Mouse (Mus musculus) gonadal fat pad, adult 2 months (tissue): ENCODE measurements around the gene BC051142. TPM values are rescaled to one million over a fixed set of nuclear protein-coding genes. Genes with fewer than 3 reads are reported as not detected.

Experiments used
- DNase-seq: peaks from one replicate; pipeline ENCODE4 v3.0.0-alpha.2; 2012; ENCODE audit warnings: low read depth
- polyA plus RNA-seq: library from polyadenylated mRNA; depleted of rRNA; stranded (reverse); fragments of >200 nt; gene quantifications from 2 replicates; pipeline ENCODE4 v1.2.3, GENCODE M21; 2012; rRNA removed

The BC051142 gene
- polyA plus RNA-seq: 3.0 and 3.2 TPM in 2 replicates

GRCm38 (mm10) chr17:34398711-34399393 is at the start of gene BC051142:
Gene BC051142 (plus strand): TSS chr17:34398820.
- no peak for DNase-seq

DNA sequence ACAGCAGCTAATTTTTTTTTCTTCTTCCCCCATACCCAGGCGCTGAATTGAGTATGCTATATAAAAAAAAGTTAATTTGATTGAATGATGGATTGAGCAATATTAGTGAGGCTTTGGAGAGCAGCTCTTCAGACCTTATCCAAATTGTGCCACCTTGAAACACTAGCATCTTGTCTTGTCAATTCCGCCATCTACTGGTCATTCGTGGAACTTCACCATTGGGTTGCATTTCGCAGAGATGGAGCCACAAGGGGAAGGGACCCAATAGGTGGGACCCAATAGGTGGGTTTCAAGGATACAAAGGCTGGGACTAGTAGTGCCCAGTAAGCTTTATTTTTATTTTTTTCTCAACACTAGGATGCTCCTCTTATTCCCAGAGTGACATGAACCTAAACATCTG is 49.2 kb upstream of the BC051142 start:
- no peak for DNase-seq

DNA sequence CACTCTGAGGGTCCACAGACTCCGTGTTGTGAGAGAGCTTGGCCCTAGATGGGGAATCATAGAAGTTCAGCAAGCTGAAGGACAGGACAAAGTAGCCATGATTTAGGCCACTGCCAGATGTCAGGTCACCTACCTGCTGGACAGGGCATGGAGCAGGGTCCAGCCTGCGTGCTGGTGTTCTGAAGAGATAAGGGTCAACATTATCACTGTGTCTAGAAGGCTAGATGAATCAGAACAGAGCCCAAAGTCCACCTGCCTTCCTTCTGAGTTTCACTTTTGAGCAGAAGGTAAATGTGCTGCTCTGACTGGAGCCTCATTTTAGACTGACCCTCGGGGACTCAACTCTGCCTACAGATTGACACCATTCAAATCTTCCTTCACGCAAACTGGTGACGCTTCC is 44.1 kb upstream of the BC051142 start, which contains the start of gene Btnl2:
TSS of gene Btnl2 (plus strand) at position 284 of the 400 bp plus-strand sequence.
- no peak for DNase-seq

DNA sequence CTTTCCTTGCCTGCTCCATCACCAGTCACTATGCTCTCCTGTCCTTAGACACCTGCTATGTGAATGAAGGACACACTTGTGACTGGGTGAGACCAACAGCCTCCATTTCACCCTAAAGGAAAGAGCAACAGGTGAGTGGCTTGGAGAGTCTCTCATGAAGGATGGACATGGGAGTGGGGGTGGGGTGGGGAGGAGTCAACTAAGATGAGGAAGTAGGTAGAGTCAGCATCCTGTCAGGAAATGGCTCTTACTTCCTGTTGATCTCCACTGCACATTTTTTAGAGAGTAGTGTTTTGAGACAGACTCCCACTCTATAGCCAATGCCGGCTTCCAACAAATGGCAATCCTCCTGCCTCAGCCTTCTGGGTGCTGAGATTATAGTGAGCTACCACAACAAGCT is 43.7 kb upstream of the BC051142 start:
- DNase-seq: no peak

GRCm38 (mm10) chr17:34362954-34363546 is 35.6 kb upstream of the BC051142 start:
- no peak for DNase-seq

DNA sequence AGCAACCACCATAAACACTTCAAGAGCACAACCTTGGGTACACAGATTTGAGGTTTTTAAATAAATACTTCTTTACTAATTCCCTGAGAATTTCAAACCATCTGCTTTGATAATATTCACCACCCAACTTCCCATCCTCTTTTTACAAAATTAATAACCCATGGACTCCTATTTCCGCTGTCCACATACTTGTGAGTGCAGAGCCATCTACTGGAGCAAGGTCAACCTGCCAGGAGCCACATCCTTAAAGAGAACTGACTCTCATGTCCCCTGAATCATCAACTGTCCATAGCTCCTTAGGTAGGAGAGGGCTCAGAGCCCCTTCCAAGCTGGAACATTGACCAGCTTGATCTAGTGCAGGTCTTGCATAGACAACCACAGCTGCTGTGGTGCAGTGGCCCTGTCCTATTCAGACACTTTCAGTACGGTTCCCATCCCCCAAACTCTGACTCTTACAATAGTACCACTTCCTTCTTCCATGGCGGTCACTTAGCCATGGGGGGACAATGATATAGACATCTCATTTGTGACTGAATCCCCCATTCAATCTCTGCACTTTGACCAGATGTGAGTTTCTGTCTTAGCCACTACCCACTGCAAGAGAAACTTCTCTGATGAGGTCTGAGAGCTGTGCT is 34.8 kb upstream of the BC051142 start:
- DNase-seq: no peak

DNA sequence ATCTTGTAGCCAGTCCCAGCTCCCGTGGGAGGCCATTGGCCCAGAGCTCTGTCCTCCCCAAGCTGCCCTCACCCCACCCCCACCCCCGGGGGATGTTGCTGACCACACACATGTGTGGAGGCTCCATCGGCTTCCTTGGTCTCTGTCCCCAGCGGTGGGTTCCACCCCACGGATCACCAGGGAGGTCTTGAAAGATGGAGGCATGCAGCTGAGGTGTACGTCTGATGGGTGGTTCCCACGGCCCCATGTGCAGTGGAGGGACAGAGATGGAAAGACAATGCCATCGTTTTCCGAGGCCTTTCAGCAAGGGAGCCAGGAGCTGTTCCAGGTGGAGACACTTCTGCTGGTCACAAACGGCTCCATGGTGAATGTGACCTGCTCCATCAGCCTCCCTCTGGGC is 33.6 kb upstream of the BC051142 start:
- DNase-seq: no peak

DNA sequence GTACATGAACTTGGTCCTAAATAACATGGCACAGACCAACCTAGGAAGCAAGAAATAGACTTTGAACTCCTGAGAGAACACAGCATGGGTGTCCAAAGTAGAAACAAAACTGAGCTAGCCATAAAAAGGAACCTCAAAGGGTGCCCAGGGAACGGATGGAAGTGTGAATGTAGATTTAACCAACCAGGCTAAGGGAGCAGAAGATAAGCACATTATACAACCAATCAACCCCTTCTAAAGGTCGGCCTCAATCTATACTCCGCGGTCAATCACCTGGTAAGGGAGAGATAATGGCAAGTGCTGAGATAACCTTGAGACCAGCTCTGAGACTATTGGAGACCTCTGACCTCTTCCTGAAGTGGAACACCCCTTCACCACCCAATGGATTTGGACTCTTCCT is 28.1 kb upstream of the BC051142 start:
- DNase-seq: no peak

DNA sequence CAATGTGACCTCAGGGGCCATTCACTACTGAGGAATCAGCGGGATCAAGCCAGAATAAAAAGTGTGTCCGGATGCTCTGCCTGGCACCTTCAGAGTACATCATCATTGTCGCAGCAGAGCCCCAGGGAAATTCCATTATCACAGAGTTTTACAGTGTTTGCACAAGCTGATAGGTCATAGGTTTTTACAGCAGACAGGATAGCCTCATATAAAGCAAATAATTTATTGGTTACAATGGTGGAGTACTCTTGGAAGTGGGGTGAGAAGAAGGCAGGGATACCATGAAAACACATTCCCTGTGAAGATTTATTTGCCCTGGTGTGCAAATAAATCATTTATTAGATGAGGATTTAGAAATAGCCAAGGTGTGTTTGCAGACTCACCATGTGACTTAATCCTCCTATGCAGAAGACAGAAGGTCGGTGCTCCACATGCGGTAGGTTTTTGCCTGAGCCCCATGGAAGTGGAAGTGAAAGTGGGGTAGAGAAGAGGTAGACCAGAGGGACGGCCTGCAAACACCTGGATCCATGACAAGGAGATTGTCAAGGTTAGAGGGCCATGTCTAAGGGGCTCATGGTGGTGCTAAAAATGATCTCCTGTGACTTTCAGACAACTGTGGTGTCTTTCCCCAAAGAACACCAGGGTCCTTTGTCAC is 25.4 kb upstream of the BC051142 start:
- no peak for DNase-seq

GRCm38 (mm10) chr17:34376847-34377246 is 21.8 kb upstream of the BC051142 start, which contains the start of gene Btnl1:
Gene Btnl1 (plus strand): TSS chr17:34377132.
- no peak for DNase-seq

DNA sequence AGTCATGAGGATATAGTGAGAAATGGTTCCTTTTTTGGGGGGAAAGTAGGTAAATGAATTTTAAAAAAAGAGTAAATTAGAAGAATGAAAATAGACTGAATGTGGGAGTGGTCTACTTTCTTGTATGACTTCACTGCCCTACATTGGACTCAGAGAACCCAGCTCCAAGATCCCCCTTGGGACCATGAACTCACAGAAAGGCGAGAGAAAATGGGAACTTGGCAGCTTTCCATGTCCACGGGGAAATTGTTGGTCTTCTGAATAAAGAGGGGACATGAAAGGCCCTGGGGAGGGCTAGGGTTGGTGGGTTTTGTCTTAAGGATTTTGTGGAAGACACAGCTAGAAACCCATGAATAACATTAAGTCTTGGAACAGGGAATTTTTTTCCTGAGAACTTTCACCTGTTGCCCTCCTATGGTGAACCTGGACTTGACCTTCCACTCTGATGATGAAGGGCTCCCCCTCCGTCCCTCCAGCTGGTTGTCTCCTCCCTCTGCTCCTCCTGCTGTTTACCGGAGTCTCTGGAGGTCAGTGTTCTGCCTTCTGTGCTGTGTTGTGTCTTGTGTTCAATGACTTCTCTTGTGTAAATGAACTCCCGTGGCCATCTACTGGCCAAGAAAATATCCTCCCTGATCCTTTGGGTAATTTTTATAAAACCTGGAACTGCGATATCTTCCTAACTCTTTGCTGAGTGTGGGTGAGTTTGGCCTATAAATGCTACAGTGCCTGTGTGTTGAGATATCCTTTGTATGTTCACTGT is 21.0 kb upstream of the BC051142 start:
- no peak for DNase-seq

DNA sequence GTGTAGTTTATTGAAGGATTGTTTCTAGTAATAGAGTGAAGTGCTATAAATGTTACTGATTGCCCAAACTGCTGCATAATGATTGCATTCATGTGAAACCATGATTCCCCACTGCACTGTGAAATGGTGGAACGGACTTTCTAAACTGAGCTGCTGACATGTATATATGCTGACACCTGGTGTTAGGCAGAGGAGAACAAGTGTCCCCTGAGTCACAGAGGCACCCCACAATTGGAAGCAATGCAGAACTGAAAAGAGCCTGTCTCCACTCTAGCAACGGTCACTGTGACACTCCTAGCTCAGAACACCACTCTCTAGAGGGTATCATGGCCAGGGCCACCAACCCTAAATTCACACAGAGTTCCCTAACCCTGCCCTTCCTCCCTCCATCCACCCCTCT is 19.9 kb upstream of the BC051142 start:
- DNase-seq: no peak

- no peak for DNase-seq
Observed at GRCm38 (mm10) chr17:34379451-34379850, 19.2 kb upstream of the BC051142 start.

GRCm38 (mm10) chr17:34381876-34382275 is 16.7 kb upstream of the BC051142 start:
- no peak for DNase-seq

GRCm38 (mm10) chr17:34383212-34383611 is 15.4 kb upstream of the BC051142 start:
- no peak for DNase-seq

DNA sequence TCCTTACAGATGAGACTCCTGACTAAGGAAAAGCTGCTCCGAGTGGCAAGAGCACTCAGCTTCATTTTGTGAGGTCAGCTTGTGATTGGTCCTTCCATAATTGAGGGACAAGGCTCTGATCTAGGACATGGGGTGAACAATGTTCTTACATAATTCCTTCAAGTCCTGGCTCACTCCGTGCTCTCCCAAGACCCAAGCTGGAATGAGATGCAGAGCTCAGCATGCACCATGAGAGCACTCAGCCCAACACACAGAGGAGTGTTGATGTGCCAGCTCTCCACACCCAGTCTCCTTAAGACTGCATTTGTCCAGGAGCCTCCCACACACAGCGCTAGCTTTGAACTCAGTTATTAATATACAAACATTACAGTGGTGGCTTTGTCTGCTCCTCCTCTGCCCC is 13.9 kb upstream of the BC051142 start:
- no peak for DNase-seq

DNA sequence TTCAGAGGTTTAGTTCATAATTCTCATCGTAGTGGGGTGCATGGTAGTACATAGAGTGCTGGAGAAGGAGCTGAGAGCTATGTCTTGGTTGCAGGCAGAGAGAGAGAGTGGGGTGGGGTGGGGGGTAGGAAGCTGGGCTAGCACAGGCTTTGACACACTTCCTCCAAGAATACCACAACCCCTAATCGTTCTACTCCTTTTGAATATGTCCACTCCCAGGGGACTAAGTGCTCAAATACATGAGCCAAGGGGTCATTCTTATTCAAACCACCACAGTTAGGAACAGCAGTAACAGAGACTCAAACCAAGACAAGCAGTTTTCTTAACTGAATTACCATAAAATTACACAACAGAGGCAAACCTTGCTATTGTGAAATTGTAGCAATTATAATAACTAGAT is 12.0 kb upstream of the BC051142 start:
- no peak for DNase-seq

- no peak for DNase-seq
Observed at GRCm38 (mm10) chr17:34388513-34388912, 10.1 kb upstream of the BC051142 start.

GRCm38 (mm10) chr17:34391507-34391906 is 7.1 kb upstream of the BC051142 start:
- DNase-seq: no peak

GRCm38 (mm10) chr17:34392321-34392720 is 6.3 kb upstream of the BC051142 start:
- DNase-seq: no peak

- no peak for DNase-seq
Observed at GRCm38 (mm10) chr17:34397357-34397756, 1.3 kb upstream of the BC051142 start.
